Mouse (Mus musculus) megakaryocyte, embryonic 14.5 days (primary cell): ENCODE measurements around the gene Osbpl3.

Experiments used
- FLI1 ChIP-seq: IDR thresholded peaks from 2 replicates; pipeline ENCODE4 v1.6.1; 2012; ENCODE audit warnings: low read length, inconsistent platforms, mixed read lengths
- GATA1 ChIP-seq: IDR thresholded peaks from 3 replicates; pipeline ENCODE4 v1.6.1; 2012; ENCODE audit warnings: mixed read lengths, low read length, inconsistent platforms, borderline replicate concordance

DNA sequence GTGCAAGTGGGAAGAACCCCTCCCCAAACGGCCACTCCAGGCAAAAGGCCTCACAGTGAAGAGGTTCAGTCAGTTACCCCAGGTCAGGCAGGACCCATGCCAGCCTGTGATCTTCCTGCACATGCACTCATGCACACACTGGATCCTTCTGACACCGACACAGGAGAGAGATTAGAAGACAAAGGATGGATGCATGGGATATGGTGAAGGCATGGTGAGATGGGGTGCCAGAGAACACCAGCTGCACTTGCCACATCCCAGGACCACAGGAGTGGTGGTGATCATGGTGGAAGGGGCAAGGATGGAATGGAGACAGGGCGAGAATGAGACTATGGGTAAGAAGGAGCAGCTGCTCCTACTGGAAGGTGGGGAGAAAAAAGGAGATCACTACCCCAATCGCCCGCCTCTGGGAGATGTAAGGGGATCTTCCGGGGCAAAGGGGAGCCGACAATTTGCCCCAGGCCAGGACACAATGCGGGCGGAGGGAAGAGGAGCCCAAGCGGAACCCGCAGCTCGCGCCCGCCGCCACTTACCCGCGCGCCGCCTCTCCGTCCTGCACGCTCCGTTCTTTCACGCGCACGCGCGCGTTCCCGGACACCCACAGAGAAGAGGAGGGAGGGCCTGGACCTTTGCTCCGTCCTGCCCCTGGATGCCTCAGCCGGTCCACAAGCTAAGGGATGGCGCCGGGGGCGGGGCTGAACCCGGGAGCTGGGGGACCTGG, 194.6 kb downstream of the Osbpl3 start:
- TF ChIP-seq FLI1 (no peak), GATA1 (no peak)
